Mouse (Mus musculus): ENCODE measurements at regions not wholly inside any gene's neighbourhood (a gene's known extent, or its start where the extent isn't known, plus 50 kb on each side); places are given as distances from the start of the nearest gene placed in this dataset.

DNA sequence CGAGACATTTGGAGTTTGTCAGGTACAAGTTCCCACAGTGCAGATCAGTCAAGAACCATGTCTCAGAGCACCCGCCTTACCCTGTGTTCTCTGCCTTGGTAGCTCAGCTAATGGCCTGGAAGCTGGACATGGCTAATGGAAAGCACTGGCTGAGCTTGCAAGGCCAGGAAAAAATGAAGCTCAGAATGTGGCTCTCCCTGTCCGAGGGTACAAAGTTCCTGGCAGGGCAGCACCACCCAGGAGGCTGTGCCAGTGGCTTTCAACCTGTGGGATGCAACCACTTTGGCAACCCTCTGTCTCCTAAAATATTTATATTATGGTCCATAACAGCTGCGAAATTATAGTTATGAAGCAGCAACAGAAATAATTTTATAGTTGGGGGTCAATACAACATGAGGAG, 354.6 kb upstream of the Arid1b start:
- TF ChIP-seq ZC3H11A (IDR thresholded peaks at IDR 0.05; ENCODE audit: borderline replicate concordance, low read depth, low read length): no peak
- TF ChIP-seq HCFC1 (IDR thresholded peaks at IDR 0.05; ENCODE audit: borderline replicate concordance, insufficient read depth, low read length): no peak

Measured in ES-E14 (cell line).